Mouse (Mus musculus) kidney, adult 18-20 months (tissue): ENCODE data around the gene Prss38.
A peak's percentile ranks its signal among the peaks of the same experiment; 100 is the strongest.

ENCODE experiments used
- DNase-seq: peaks from one replicate; pipeline ENCODE4 v3.0.0; 2021

The Prss38 gene

GRCm38 (mm10) chr11:59375475-59375874, at the start of gene Prss38:
TSS of gene Prss38 (minus strand) at chr11:59375657.
- DNase-seq: no peak

- no peak for DNase-seq
Observed at GRCm38 (mm10) chr11:59423010-59423588, 47.6 kb upstream of the Prss38 start.

GRCm38 (mm10) chr11:59421967-59422366, 46.5 kb upstream of the Prss38 start:
- DNase-seq: no peak

GRCm38 (mm10) chr11:59421436-59421835, 46.0 kb upstream of the Prss38 start:
- no peak for DNase-seq

GRCm38 (mm10) chr11:59418708-59419107, 43.3 kb upstream of the Prss38 start:
- DNase-seq: no peak

- DNase-seq: no peak
Observed at GRCm38 (mm10) chr11:59412999-59413863, 37.8 kb upstream of the Prss38 start.

- DNase-seq: no peak
Observed at GRCm38 (mm10) chr11:59412058-59412457, 36.6 kb upstream of the Prss38 start.

- DNase-seq: no peak
Observed at GRCm38 (mm10) chr11:59410851-59411250, 35.4 kb upstream of the Prss38 start.

GRCm38 (mm10) chr11:59405761-59406160, 30.3 kb upstream of the Prss38 start:
- DNase-seq: no peak

- no peak for DNase-seq
Observed at GRCm38 (mm10) chr11:59400876-59401275, 25.4 kb upstream of the Prss38 start.

- no peak for DNase-seq
Observed at GRCm38 (mm10) chr11:59399830-59400229, 24.4 kb upstream of the Prss38 start.

GRCm38 (mm10) chr11:59397536-59398371, 22.3 kb upstream of the Prss38 start:
- DNase-seq: no peak

GRCm38 (mm10) chr11:59394451-59394850, 19.0 kb upstream of the Prss38 start:
- no peak for DNase-seq

- DNase-seq: peak; percentile 11
Observed at GRCm38 (mm10) chr11:59393591-59393990, 18.1 kb upstream of the Prss38 start.

- no peak for DNase-seq
Observed at GRCm38 (mm10) chr11:59392300-59392699, 16.8 kb upstream of the Prss38 start.

GRCm38 (mm10) chr11:59390470-59390869, 15.0 kb upstream of the Prss38 start:
- DNase-seq: no peak

- no peak for DNase-seq
Observed at GRCm38 (mm10) chr11:59389617-59390016, 14.2 kb upstream of the Prss38 start.

- no peak for DNase-seq
Observed at GRCm38 (mm10) chr11:59388806-59389205, 13.3 kb upstream of the Prss38 start.

GRCm38 (mm10) chr11:59387471-59387870, 12.0 kb upstream of the Prss38 start:
- no peak for DNase-seq

GRCm38 (mm10) chr11:59385123-59385522, 9.7 kb upstream of the Prss38 start:
- DNase-seq: no peak

- peak; percentile 59 for DNase-seq
Observed at GRCm38 (mm10) chr11:59384441-59384959, 9.0 kb upstream of the Prss38 start.

- no peak for DNase-seq
Observed at GRCm38 (mm10) chr11:59379547-59379946, 4.1 kb upstream of the Prss38 start.

GRCm38 (mm10) chr11:59377999-59378398, 2.5 kb upstream of the Prss38 start:
- DNase-seq: no peak
